10 mouse cellular contexts compared by ENCODE assay signal in the genomic region with DNA sequence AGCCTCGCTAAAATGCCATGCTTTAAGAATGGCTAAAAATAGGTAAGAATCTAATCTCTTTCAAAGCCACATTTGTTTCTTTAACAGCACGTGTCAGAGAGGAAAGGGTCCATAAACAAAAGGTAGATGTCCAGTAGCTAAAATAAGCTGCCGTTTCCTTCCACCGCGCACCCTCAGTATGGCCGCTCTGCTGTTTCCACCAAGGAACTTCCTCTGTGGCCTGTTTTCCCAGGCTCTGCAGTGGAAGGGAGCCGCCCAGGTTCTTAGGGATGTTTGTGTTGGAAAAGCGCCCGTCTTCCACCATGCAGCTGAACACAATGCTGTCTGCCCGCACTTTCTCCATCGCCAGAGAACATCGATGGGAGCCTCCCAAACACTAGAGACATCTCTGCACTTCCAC.
DNase-seq lines count a peak whose midpoint lies in the region; ATAC-seq and TF ChIP-seq lines count a peak whose summit lies in the region.
"Had no signal": no experiment of that assay in that cellular context is flagged by ENCODE, and none has a peak within 500 bp of the region (broad histone marks: within the 10 kb centered on the region; RNA-seq: fewer than 3 reads in every experiment).

No protein-coding gene starts in this region.

- DNase-seq in midbrain, embryonic 14.5 days: peak; percentile 23
- DNase-seq in midbrain, embryonic 11.5 days (ENCODE audit: low spot score, missing footprints): no peak
- peak; percentile 71 for DNase-seq in kidney, postnatal 0 days (ENCODE audit: low spot score)
- no peak for DNase-seq in thymus, postnatal 4 days

- H3K4me3 ChIP-seq in midbrain, embryonic 14.5 days (replicated peaks; ENCODE audit: low read depth, low read length): no peak overlapping the region
- no peak overlapping the region for H3K4me3 ChIP-seq in midbrain, embryonic 11.5 days (ENCODE audit: low read depth, low read length)
- no peak overlapping the region for H3K4me3 ChIP-seq in heart, embryonic 12.5 days
- no peak overlapping the region for H3K4me3 ChIP-seq in kidney, postnatal 0 days (replicated peaks; ENCODE audit: low read depth, low read length)
- H3K4me3 ChIP-seq in stomach, embryonic 16.5 days (replicated peaks; ENCODE audit: low read length): no peak overlapping the region
- H3K4me3 ChIP-seq: hindbrain, embryonic 13.5 days had no signal

- H3K27ac ChIP-seq in midbrain, embryonic 14.5 days (replicated peaks; ENCODE audit: low read depth, low read length): no peak overlapping the region
- H3K27ac ChIP-seq in midbrain, embryonic 11.5 days (ENCODE audit: low read depth, low read length): no peak overlapping the region
- H3K27ac ChIP-seq in heart, embryonic 12.5 days (ENCODE audit: poor library complexity, severe bottlenecking): peak overlapping the region; percentile 57; the same call in 1 of the 2 replicates
- H3K27ac ChIP-seq in kidney, postnatal 0 days: 0 out of 2 replicates have a peak overlapping the region, but pooled peaks have one; percentile 48
- peak overlapping the region; percentile 14; the same call in 1 of the 2 replicates for H3K27ac ChIP-seq in stomach, embryonic 16.5 days (ENCODE audit: low read length)
- H3K27ac ChIP-seq: hindbrain, embryonic 13.5 days had no signal

- H3K9me3 ChIP-seq in midbrain, embryonic 14.5 days (ENCODE audit: control insufficient read depth, low read length): no peaks in the 10 kb centered on the region
- H3K9me3 ChIP-seq in midbrain, embryonic 11.5 days (ENCODE audit: control insufficient read depth, low read length): no peaks in the 10 kb centered on the region
- no peaks in the 10 kb centered on the region for H3K9me3 ChIP-seq in heart, embryonic 12.5 days (replicated peaks)
- no peaks in the 10 kb centered on the region for H3K9me3 ChIP-seq in kidney, postnatal 0 days (replicated peaks; ENCODE audit: low read length)
- no peaks in the 10 kb centered on the region for H3K9me3 ChIP-seq in stomach, embryonic 16.5 days (replicated peaks; ENCODE audit: control insufficient read depth, low read length)

- no peak for ATAC-seq in midbrain, embryonic 14.5 days (ENCODE audit: low FRiP score, low TSS enrichment)
- no peak; the same call in 1 of the 2 replicates for ATAC-seq in midbrain, embryonic 11.5 days (ENCODE audit: low FRiP score)
- ATAC-seq in heart, embryonic 12.5 days (ENCODE audit: insufficient number of reproducible peaks, low FRiP score): peak; percentile 85
- no peak; the same call in 1 of the 2 replicates for ATAC-seq in kidney, postnatal 0 days (replicated peaks; ENCODE audit: low FRiP score, low read depth)
- ATAC-seq in stomach, embryonic 16.5 days (ENCODE audit: insufficient read depth, low FRiP score): peak; percentile 53; the same call in 1 of the 2 replicates
- ATAC-seq in CD4-positive, CD25-positive, alpha-beta regulatory T cell, adult 4 months: no peak
- ATAC-seq in inflammation-experienced regulatory T-cells, adult 6 months: no peak

- no peak overlapping the region for H3K9ac ChIP-seq in midbrain, embryonic 14.5 days (replicated peaks; ENCODE audit: low read length)
- H3K9ac ChIP-seq in midbrain, embryonic 11.5 days (ENCODE audit: low read length): no peak overlapping the region
- H3K9ac ChIP-seq in heart, embryonic 12.5 days: no peak overlapping the region
- H3K9ac ChIP-seq in kidney, postnatal 0 days (ENCODE audit: low read depth, low read length): no peak overlapping the region
- H3K9ac ChIP-seq in stomach, embryonic 16.5 days (ENCODE audit: low read length): no peak overlapping the region
- H3K9ac ChIP-seq: hindbrain, embryonic 13.5 days had no signal

- WGBS in midbrain, embryonic 14.5 days: 84% methylated on average over 12 of the region's 12 CpGs
- 74% methylated on average over 12 of the region's 12 CpGs for WGBS in midbrain, embryonic 11.5 days
- WGBS in heart, embryonic 12.5 days: 44% methylated on average over 12 of the region's 12 CpGs
- 43% methylated on average over 12 of the region's 12 CpGs for WGBS in kidney, postnatal 0 days
- 51% methylated on average over 12 of the region's 12 CpGs for WGBS in stomach, embryonic 16.5 days

- no peaks in the 10 kb centered on the region for H3K27me3 ChIP-seq in midbrain, embryonic 14.5 days (ENCODE audit: control insufficient read depth, insufficient read depth, low read length)
- no peaks in the 10 kb centered on the region for H3K27me3 ChIP-seq in midbrain, embryonic 11.5 days (ENCODE audit: control insufficient read depth, insufficient read depth, low read length)
- H3K27me3 ChIP-seq in heart, embryonic 12.5 days (replicated peaks): no peaks in the 10 kb centered on the region
- H3K27me3 ChIP-seq in kidney, postnatal 0 days (ENCODE audit: insufficient read depth, low read length): no peaks in the 10 kb centered on the region
- no peaks in the 10 kb centered on the region for H3K27me3 ChIP-seq in stomach, embryonic 16.5 days (ENCODE audit: control insufficient read depth, insufficient read depth, low read length)
- H3K27me3 ChIP-seq: CH12.LX; hindbrain, embryonic 13.5 days had no signal

- H3K4me1 ChIP-seq in midbrain, embryonic 14.5 days (ENCODE audit: control insufficient read depth, insufficient read depth, low read length): 0 out of 2 replicates have a peak, but pooled peaks cover 3% of the 10 kb centered on the region
- no peaks in the 10 kb centered on the region for H3K4me1 ChIP-seq in midbrain, embryonic 11.5 days (ENCODE audit: control insufficient read depth, insufficient read depth, low read length)
- peaks cover 21% of the 10 kb centered on the region for H3K4me1 ChIP-seq in heart, embryonic 12.5 days (replicated peaks)
- peaks cover 7% of the 10 kb centered on the region for H3K4me1 ChIP-seq in kidney, postnatal 0 days (replicated peaks; ENCODE audit: insufficient read depth, low read length)
- 0 out of 2 replicates have a peak, but pooled peaks cover 7% of the 10 kb centered on the region for H3K4me1 ChIP-seq in stomach, embryonic 16.5 days (ENCODE audit: control insufficient read depth, insufficient read depth, low read length)
- H3K4me1 ChIP-seq: hindbrain, embryonic 13.5 days had no signal

- H3K36me3 ChIP-seq in midbrain, embryonic 14.5 days (ENCODE audit: control insufficient read depth, insufficient read depth, low read length): no peaks in the 10 kb centered on the region
- H3K36me3 ChIP-seq in midbrain, embryonic 11.5 days (ENCODE audit: control insufficient read depth, insufficient read depth, low read length): no peaks in the 10 kb centered on the region
- H3K36me3 ChIP-seq in heart, embryonic 12.5 days: no peaks in the 10 kb centered on the region
- H3K36me3 ChIP-seq in kidney, postnatal 0 days (ENCODE audit: insufficient read depth, low read length): no peaks in the 10 kb centered on the region
- no peaks in the 10 kb centered on the region for H3K36me3 ChIP-seq in stomach, embryonic 16.5 days (ENCODE audit: control insufficient read depth, insufficient read depth, low read length)
- H3K36me3 ChIP-seq: hindbrain, embryonic 13.5 days had no signal

- H3K4me2 ChIP-seq in midbrain, embryonic 14.5 days (ENCODE audit: low read length): no peak overlapping the region
- H3K4me2 ChIP-seq in midbrain, embryonic 11.5 days: no peak overlapping the region
- 0 out of 2 replicates have a peak overlapping the region, but pooled peaks have one; percentile 9 for H3K4me2 ChIP-seq in heart, embryonic 12.5 days
- H3K4me2 ChIP-seq in kidney, postnatal 0 days (ENCODE audit: low read length): no peak overlapping the region
- H3K4me2 ChIP-seq in stomach, embryonic 16.5 days (ENCODE audit: low read depth, low read length): no peak overlapping the region
- H3K4me2 ChIP-seq: hindbrain, embryonic 13.5 days had no signal

- no peak for TF ChIP-seq CTCF in kidney, postnatal 0 days (IDR thresholded peaks at IDR 0.05; ENCODE audit: low read depth)

Comparison
In these comparisons a context has a peak if more than half of its experiments do, and no peak if none do; other contexts are left out.
1. DNase-seq: peak in midbrain, embryonic 14.5 days (single experiment) and kidney, postnatal 0 days (single experiment); none in midbrain, embryonic 11.5 days (single experiment) and thymus, postnatal 4 days (single experiment).
2. ATAC-seq: peak in heart, embryonic 12.5 days (single experiment) and stomach, embryonic 16.5 days (single experiment); none in midbrain, embryonic 14.5 days (single experiment), midbrain, embryonic 11.5 days (single experiment), kidney, postnatal 0 days (single experiment), CD4-positive, CD25-positive, alpha-beta regulatory T cell, adult 4 months (single experiment) and inflammation-experienced regulatory T-cells, adult 6 months (single experiment).
3. H3K27ac ChIP-seq: peak in heart, embryonic 12.5 days (single experiment), kidney, postnatal 0 days (single experiment) and stomach, embryonic 16.5 days (single experiment); none in midbrain, embryonic 14.5 days (single experiment) and midbrain, embryonic 11.5 days (single experiment).